Mouse (Mus musculus) embryonic facial prominence, embryonic 11.5 days (tissue): Measurements from ENCODE around the gene Cenpu. TPM values are rescaled to one million over a fixed set of nuclear protein-coding genes. Genes with fewer than 3 reads are reported as not detected.
A peak's percentile ranks its signal among the peaks of the same experiment; 100 is the strongest.

ENCODE experiments used
- ATAC-seq: fragments of 200-750 bp; cut with Nextera tagmentation; replicated peaks from 2 replicates; pipeline ENCODE4 v1.8.0; 2017; ENCODE audit warnings: low read depth; ENCODE audit not compliant: insufficient number of reproducible peaks, low FRiP score, low TSS enrichment
- DNase-seq: peaks from one replicate; pipeline ENCODE4 v3.0.0-alpha.2; 2015; ENCODE audit warnings: low spot score
- H3K27ac ChIP-seq: fragments of 300-500 bp; sonication (generic); replicated peaks from 2 replicates; pipeline ENCODE4 v1.5.1; 2014; ENCODE audit warnings: mild to moderate bottlenecking, low read depth, low read length, control low read depth
- H3K27me3 ChIP-seq: fragments of 300-500 bp; sonication (generic); 2 replicates; pipeline ENCODE4 v1.6.1; 2014; ENCODE audit warnings: mild to moderate bottlenecking, low read length, moderate library complexity, mixed read lengths; ENCODE audit not compliant: control insufficient read depth, insufficient read depth
- H3K36me3 ChIP-seq: fragments of 300-500 bp; sonication (generic); replicated peaks from 2 replicates; pipeline ENCODE4 v1.6.1; 2014; ENCODE audit warnings: low read depth, mild to moderate bottlenecking, low read length, moderate library complexity, mixed read lengths; ENCODE audit not compliant: control insufficient read depth, insufficient read depth
- H3K4me1 ChIP-seq: fragments of 300-500 bp; sonication (generic); 2 replicates; pipeline ENCODE4 v1.6.1; 2014; ENCODE audit warnings: low read length, mixed read lengths; ENCODE audit not compliant: control insufficient read depth, insufficient read depth
- H3K4me2 ChIP-seq: fragments of 300-500 bp; sonication (generic); 2 replicates; pipeline ENCODE4 v1.6.1; 2014; ENCODE audit warnings: low read depth, mild to moderate bottlenecking, control low read depth, low read length, moderate library complexity
- H3K4me3 ChIP-seq: fragments of 300-500 bp; sonication (generic); 2 replicates; pipeline ENCODE4 v1.5.1; 2014; ENCODE audit warnings: low read depth, low read length, control low read depth
- H3K9ac ChIP-seq: fragments of 300-500 bp; sonication (generic); replicated peaks from 2 replicates; pipeline ENCODE4 v1.6.1; 2014; ENCODE audit warnings: mild to moderate bottlenecking, control low read depth, low read length
- H3K9me3 ChIP-seq: fragments of 300-500 bp; sonication (generic); replicated peaks from 2 replicates; pipeline ENCODE4 v1.6.1; 2016; ENCODE audit warnings: mild to moderate bottlenecking, low read length, inconsistent platforms, mixed read lengths; ENCODE audit not compliant: control insufficient read depth
- WGBS: fragments of 180-500 bp; shearing (Covaris S2); extraction: QIAGEN DNeasy Blood & Tissue Kit; methylation state at CpG from one replicate; pipeline ENCODE4 v1.1.7; 2014; 5-methylcytosine and 5-hydroxymethylcytosine counted together
- polyA plus RNA-seq: library from polyadenylated mRNA; unstranded; fragments of >200 nt; fragmentation: Nextera tagmentation; extraction: Ambion mirVana; gene quantifications from 2 replicates; pipeline ENCODE4 v1.2.1, GENCODE M21; 2014

The Cenpu gene
- polyA plus RNA-seq, 1 experiment from 2014 or later = 36.0 TPM

DNA sequence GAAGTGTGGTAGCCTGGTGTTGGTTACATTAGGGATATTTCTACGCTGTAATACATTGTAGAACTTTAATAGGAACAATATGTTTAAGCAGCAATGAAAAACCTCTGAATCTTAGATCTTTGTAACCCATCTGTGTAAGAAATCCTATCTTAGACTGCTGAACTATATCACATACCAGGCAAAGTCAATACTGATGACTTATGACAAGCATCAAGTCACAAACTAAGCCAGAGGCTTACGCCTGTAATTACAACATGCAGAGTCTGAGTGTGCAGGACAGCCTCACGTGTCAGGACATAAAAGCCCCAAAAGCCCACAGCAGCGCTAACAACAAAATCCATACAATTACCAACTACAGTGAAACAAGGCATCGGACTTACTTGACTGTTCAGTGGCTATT is 51.8 kb downstream of the Cenpu start:
- Histone ChIP-seq H3K4me3 (no peak overlapping the region), H3K27ac (no peak overlapping the region)

DNA sequence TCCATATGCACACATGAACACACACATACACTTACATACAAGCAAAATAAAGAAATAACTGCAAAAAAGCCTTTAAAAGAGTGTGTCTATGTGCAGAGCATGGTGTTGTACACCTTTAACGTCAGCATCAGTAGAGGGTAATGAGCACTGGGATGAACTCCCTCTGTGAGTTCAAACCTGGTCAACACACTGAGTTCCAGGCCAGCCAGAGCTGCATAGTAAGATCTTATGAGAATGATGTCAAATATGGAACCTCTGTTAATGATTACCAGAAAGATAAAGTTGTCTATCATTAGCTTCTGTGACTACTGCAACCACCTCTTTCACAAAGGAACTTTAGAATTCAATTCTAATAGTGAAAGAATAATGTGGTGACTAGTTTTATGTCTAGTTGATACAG is 55.1 kb downstream of the Cenpu start:
- Histone ChIP-seq H3K9me3 (no peaks in the 10 kb centered on the region), H3K27ac (no peak overlapping the region), H3K36me3 (no peaks in the 10 kb centered on the region), H3K9ac (no peak overlapping the region), H3K27me3 (no peaks in the 10 kb centered on the region), H3K4me3 (no peak overlapping the region), H3K4me2 (no peak overlapping the region), H3K4me1 (no peaks in the 10 kb centered on the region)
- WGBS = 77% methylated on average over 1 of the region's 1 CpGs
- ATAC-seq = no peak
- DNase-seq = no peak

More for the DNA sequence above, 51.8 kb downstream of the Cenpu start:
- Histone ChIP-seq H3K9me3 (no peaks in the 10 kb centered on the region), H3K9ac (no peak overlapping the region), H3K27me3 (no peaks in the 10 kb centered on the region), H3K4me2 (no peak overlapping the region), H3K36me3 (no peaks in the 10 kb centered on the region), H3K4me1 (no peaks in the 10 kb centered on the region)
- DNase-seq (peak; percentile 63), ATAC-seq (no peak; the same call in 1 of the 2 replicates)
- WGBS = 51% methylated on average over 5 of the region's 5 CpGs

DNA sequence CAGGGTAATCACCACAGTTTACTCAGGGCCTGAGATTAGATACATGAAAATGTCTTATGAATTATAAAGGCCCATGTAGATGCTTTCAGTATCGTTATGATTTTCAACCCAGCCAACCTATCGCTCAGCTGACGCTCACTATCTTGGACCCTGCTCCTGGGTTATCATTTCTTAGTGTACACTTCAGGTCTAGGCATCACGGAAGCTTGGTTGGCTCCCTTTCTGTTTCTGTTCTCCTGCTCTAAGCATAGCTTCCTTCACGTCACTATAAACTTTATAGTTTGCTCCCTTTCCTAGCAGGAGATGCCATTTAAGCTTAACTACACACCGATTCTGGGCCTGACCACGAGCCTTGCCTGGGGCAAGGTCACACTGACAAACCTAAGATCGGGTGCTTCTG is 59.7 kb downstream of the Cenpu start:
- no peak overlapping the region for H3K4me2 ChIP-seq
- H3K36me3 ChIP-seq = no peaks in the 10 kb centered on the region
- H3K9ac ChIP-seq = no peak overlapping the region
- H3K4me3 ChIP-seq = no peak overlapping the region
- WGBS = 84% methylated on average over 8 of the region's 8 CpGs
- no peak for ATAC-seq
- H3K27ac ChIP-seq = no peak overlapping the region
- no peaks in the 10 kb centered on the region for H3K27me3 ChIP-seq
- H3K9me3 ChIP-seq = no peaks in the 10 kb centered on the region
- no peak for DNase-seq
- H3K4me1 ChIP-seq = no peaks in the 10 kb centered on the region

DNA sequence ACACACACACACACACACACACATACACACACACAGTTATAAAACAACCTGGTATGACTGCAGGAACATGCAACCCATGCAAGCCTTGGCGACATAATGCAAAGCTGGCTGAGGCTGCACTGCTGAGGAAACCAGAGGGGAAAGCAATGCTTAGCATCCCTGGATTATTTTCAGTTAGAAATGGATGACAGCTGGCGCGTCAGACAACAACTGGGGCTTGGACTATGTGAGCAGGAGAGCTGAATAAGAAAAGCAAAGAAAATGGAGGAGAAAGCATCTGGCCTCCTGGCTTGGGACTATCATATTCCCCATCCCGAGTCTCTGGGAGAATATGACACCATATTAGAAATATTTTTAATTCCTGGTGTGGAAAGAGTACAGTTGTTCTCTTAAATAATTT is 61.1 kb downstream of the Cenpu start:
- Histone ChIP-seq H3K9me3 (no peaks in the 10 kb centered on the region), H3K4me1 (no peaks in the 10 kb centered on the region), H3K27ac (0 out of 2 replicates have a peak overlapping the region, but pooled peaks have one; percentile 25), H3K4me3 (no peak overlapping the region), H3K36me3 (no peaks in the 10 kb centered on the region), H3K9ac (no peak overlapping the region), H3K4me2 (no peak overlapping the region), H3K27me3 (no peaks in the 10 kb centered on the region)
- ATAC-seq (no peak), DNase-seq (peak; percentile 37)
- 57% methylated on average over 4 of the region's 4 CpGs for WGBS

DNA sequence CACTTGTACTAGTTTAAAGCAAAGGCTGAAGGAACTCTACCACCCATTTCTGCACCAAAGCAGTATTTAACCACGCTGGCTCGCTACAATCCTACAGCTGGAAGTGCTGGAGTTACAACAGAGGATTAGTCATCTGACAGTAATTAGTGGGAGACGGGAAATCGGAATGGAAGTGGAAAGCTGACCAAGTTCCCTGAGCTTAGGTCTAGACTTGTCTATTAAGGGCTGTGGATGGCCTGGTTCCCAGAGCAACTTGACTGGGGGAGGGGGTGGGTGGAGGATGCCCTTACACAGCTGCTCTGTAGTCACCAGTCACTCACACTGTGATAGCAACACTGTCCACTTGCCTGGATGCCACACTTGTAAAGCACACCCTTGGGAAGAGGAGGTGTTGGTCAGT is 61.5 kb downstream of the Cenpu start:
- Histone ChIP-seq H3K4me3 (no peak overlapping the region), H3K27me3 (no peaks in the 10 kb centered on the region), H3K9ac (no peak overlapping the region), H3K27ac (0 out of 2 replicates have a peak overlapping the region, but pooled peaks have one; percentile 25), H3K36me3 (no peaks in the 10 kb centered on the region), H3K9me3 (no peaks in the 10 kb centered on the region), H3K4me1 (no peaks in the 10 kb centered on the region), H3K4me2 (no peak overlapping the region)
- ATAC-seq (peak; percentile 26; the same call in 1 of the 2 replicates), DNase-seq (peak; percentile 52)
- WGBS = 30% methylated on average over 4 of the region's 4 CpGs

DNA sequence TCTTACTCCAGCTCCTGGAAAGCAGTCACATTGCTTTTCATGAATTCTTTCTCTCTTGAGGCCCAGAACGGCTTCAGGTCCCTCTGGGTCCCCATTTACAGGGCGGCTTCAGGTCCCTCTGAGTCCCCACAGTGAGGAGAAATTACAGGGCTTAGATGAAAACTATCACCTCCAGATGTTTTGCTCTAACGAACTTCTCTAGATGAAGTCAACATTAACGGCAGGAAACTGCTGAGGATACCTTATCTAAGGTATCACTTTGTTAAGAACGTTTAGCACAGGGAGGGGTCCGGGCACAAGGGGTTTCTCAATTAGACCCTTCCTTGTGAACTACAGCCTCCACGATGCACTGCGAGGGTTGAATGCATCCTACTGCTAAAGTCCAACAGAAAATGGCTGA is 64.1 kb downstream of the Cenpu start:
- Histone ChIP-seq H3K9me3 (no peaks in the 10 kb centered on the region), H3K4me1 (no peaks in the 10 kb centered on the region), H3K36me3 (no peaks in the 10 kb centered on the region), H3K27me3 (no peaks in the 10 kb centered on the region), H3K4me2 (no peak overlapping the region), H3K4me3 (no peak overlapping the region), H3K27ac (no peak overlapping the region), H3K9ac (no peak overlapping the region)
- 84% methylated on average over 8 of the region's 8 CpGs for WGBS
- ATAC-seq (no peak), DNase-seq (no peak)

DNA sequence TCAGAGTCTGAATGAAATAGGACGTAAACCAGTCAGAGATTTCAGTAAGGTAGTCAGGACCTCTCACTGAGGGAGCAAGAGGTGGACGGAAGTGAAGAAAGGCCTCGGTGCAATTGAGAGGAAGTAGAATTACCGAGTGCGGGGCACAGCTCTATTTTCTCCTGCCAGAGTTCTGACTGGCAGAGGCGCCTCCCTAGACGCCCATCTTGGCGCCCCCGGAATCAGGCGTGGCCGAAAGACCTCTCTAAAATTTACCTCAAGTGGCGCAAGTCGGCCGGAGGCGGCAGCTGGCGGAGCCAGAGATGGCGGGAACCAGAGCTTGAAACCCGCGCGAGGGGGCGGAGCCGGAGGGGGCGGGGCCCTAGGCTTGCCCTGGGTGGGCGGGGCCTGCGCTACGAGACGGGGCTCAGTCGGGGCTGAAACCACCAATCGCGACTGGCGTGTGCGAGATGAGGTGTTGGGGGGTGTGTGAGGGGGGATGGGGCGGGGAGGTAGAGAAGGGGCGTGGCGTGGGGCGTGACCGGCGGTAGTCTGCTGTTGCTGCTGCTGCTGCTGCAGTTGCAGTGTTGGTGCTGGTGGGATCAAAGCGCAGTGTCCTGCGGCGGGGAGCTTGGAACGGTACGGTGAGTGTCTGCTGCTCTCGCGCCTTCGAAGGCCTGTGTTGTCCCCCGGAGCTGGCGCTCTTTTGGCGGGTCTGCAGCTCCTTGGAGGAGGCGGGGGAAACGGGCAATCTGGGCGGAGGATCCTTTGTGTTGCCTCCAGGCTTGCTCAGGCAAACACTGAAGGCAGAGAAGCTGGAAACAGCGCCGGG is 65.3 kb downstream of the Cenpu start, which contains the start of the genes Primpol and Casp3:
Primpol (minus strand) TSS at position 334 of the 811 bp plus-strand sequence.
Casp3 (plus strand) TSS at position 413 of the 811 bp plus-strand sequence.
- DNase-seq (peak; percentile 98), ATAC-seq (peak; percentile 95)
- H3K9ac ChIP-seq = peak within 1 kb of the TSS; percentile 92
- no peaks in the 10 kb centered on the region for H3K4me1 ChIP-seq
- H3K4me2 ChIP-seq = peak within 1 kb of the TSS; percentile 88
- under 1% methylated on average over 54 of the region's 54 CpGs for WGBS
- H3K9me3 ChIP-seq = no peaks in the 10 kb centered on the region
- peak within 1 kb of the TSS; percentile 90 for H3K27ac ChIP-seq
- H3K27me3 ChIP-seq = no peaks in the 10 kb centered on the region
- peak within 1 kb of the TSS; percentile 85 for H3K4me3 ChIP-seq
- H3K36me3 ChIP-seq = no peaks in the 10 kb centered on the region
